Mouse (Mus musculus): ENCODE measurements around the gene Exoc6. TPM values are rescaled to one million over a fixed set of nuclear protein-coding genes. Genes with fewer than 3 reads are reported as not detected.

Gene Exoc6
- total and polyA plus RNA-seq, 3 experiments, result 30.2 to 41.2 TPM; not detected in 1

DNA sequence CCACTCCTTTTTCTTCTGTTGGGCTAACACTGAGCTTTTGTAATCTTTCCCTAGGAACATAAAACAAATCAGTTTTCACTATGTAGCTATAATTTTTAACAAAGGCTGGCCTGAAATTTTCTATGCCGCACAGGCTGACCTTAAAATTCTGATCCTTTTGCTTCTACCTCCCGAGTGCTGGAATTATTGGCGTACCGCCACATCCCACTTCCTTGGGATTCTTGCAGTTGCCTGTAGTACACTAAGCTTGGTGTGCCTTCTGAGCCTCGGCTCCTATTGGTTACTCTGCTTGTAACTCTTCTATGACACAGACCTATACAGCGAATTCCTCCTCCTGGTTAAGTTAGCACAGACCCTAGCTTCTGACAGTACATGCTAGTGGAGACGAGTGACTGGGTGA lies 44.2 kb upstream of the Exoc6 start:
- no peak overlapping the region for H3K9ac ChIP-seq (ENCODE audit: control insufficient read depth, low read depth, low read length, poor library complexity, severe bottlenecking)

DNA sequence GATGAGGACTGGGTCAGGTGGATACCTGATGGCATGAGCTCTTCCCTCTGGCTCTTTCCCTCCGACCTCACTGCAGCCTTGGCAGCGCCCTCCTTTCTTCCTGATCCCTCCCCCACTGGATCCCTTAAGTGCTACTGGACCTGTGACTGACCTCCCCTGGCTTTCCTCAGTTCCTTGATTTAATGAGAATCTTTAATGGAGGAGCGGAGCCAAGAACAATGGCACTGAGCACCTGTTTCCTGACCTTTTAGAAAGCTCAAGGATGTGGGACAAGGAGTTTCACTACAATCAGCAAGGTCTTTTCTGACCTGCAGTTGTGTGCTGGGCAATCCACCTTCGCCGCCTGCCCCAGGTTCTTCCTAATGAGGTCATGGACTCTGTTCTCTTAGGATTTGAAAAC lies 43.6 kb upstream of the Exoc6 start:
- H3K9ac ChIP-seq (ENCODE audit: control insufficient read depth, low read depth, low read length, poor library complexity, severe bottlenecking), result no peak overlapping the region
- no peak overlapping the region for H3K4me3 ChIP-seq (ENCODE audit: control insufficient read depth in 1 of 2, insufficient read depth in 1 of 2, low read depth in 2 of 2, low read length in 2 of 2)
- no peaks in the 10 kb centered on the region for H3K9me3 ChIP-seq (replicated peaks; ENCODE audit: insufficient read depth, low read length)
- H3K36me3 ChIP-seq (ENCODE audit: control insufficient read depth in 1 of 2, insufficient read depth in 2 of 2, low read length in 2 of 2), result peaks cover 0 to 2% of the 10 kb centered on the region in 2 experiments; a peak in 2 of 4 replicates
- H3K27ac ChIP-seq (ENCODE audit: control insufficient read depth, low read depth, low read length), result no peak overlapping the region
- no peak for DNase-seq (ENCODE audit: low read depth, low spot score)
- TF ChIP-seq CHD1 (IDR thresholded peaks at IDR 0.05; ENCODE audit: low read depth, low read length), result no peak
- no peak for TF ChIP-seq BHLHE40 (IDR thresholded peaks at IDR 0.05; ENCODE audit: borderline replicate concordance, low read depth, low read length)
- TF ChIP-seq MYC (IDR thresholded peaks at IDR 0.05; ENCODE audit: low read depth, low read length), result no peak
- no peaks in the 10 kb centered on the region for H3K79me2 ChIP-seq (ENCODE audit: control insufficient read depth, insufficient read depth, low read length, poor library complexity)
- peaks cover 0 to 2% of the 10 kb centered on the region in 2 experiments; a peak in 2 of 4 replicates for H3K27me3 ChIP-seq (ENCODE audit: control insufficient read depth in 1 of 2, insufficient read depth in 2 of 2, low read length in 2 of 2)
- H3K4me1 ChIP-seq (ENCODE audit: control insufficient read depth in 1 of 2, insufficient read depth in 2 of 2, low read length in 2 of 2), result peaks cover 0 to 6% of the 10 kb centered on the region in 2 experiments; a peak in 1 of 4 replicates

More for the DNA sequence above, 44.2 kb upstream of the Exoc6 start:
- TF ChIP-seq MYC (IDR thresholded peaks at IDR 0.05; ENCODE audit: low read depth, low read length) (no peak), NELFE (IDR thresholded peaks at IDR 0.05; ENCODE audit: low read depth, low read length) (no peak)
- Histone ChIP-seq H3K4me3 (ENCODE audit: control insufficient read depth in 1 of 2, insufficient read depth in 1 of 2, low read depth in 2 of 2, low read length in 2 of 2) (no peak overlapping the region), H3K9me3 (replicated peaks; ENCODE audit: insufficient read depth, low read length) (no peaks in the 10 kb centered on the region), H3K27me3 (ENCODE audit: control insufficient read depth in 1 of 2, insufficient read depth in 2 of 2, low read length in 2 of 2) (peaks cover 0 to 2% of the 10 kb centered on the region in 2 experiments; a peak in 2 of 4 replicates), H3K27ac (ENCODE audit: control insufficient read depth, low read depth, low read length) (no peak overlapping the region), H3K4me1 (ENCODE audit: control insufficient read depth in 1 of 2, insufficient read depth in 2 of 2, low read length in 2 of 2) (peaks cover 0 to 6% of the 10 kb centered on the region in 2 experiments; a peak in 1 of 4 replicates), H3K79me2 (ENCODE audit: control insufficient read depth, insufficient read depth, low read length, poor library complexity) (no peaks in the 10 kb centered on the region), H3K36me3 (ENCODE audit: control insufficient read depth in 1 of 2, insufficient read depth in 2 of 2, low read length in 2 of 2) (peaks cover 0 to 2% of the 10 kb centered on the region in 2 experiments; a peak in 2 of 4 replicates)
- DNase-seq (ENCODE audit: low read depth, low spot score), result no peak

- H3K4me3 ChIP-seq (ENCODE audit: control insufficient read depth in 1 of 2, insufficient read depth in 1 of 2, low read depth in 2 of 2, low read length in 2 of 2), result no peak overlapping the region; a peak in 1 of 4 replicates
- H3K9me3 ChIP-seq (replicated peaks; ENCODE audit: insufficient read depth, low read length), result no peaks in the 10 kb centered on the region
- peak; percentile 94 for DNase-seq (ENCODE audit: low read depth, low spot score)
- peaks cover 2 to 5% of the 10 kb centered on the region in 2 experiments; a peak in 3 of 4 replicates for H3K4me1 ChIP-seq (ENCODE audit: control insufficient read depth in 1 of 2, insufficient read depth in 2 of 2, low read length in 2 of 2)
- H3K27ac ChIP-seq (ENCODE audit: control insufficient read depth, low read depth, low read length), result no peak overlapping the region
- no peak overlapping the region for H3K9ac ChIP-seq (ENCODE audit: control insufficient read depth, low read depth, low read length, poor library complexity, severe bottlenecking)
- peaks cover 0 to 2% of the 10 kb centered on the region in 2 experiments; a peak in 2 of 4 replicates for H3K27me3 ChIP-seq (ENCODE audit: control insufficient read depth in 1 of 2, insufficient read depth in 2 of 2, low read length in 2 of 2)
- peak; percentile 66; the same call in 1 of the 2 replicates for TF ChIP-seq ELF1 (IDR thresholded peaks at IDR 0.05; ENCODE audit: low read depth, low read length)
- TF ChIP-seq ETS1 (IDR thresholded peaks at IDR 0.05; ENCODE audit: low read depth, low read length), result no peak
- TF ChIP-seq RCOR1 (IDR thresholded peaks at IDR 0.05; ENCODE audit: low read depth, low read length), result 0 out of 2 replicates have a peak, but pooled peaks have one; percentile 22
- peak; percentile 78 for TF ChIP-seq RAD21 (IDR thresholded peaks at IDR 0.05; ENCODE audit: low read depth, low read length)
- TF ChIP-seq MAX (IDR thresholded peaks at IDR 0.05; ENCODE audit: low read length), result no peak
- TF ChIP-seq UBTF (IDR thresholded peaks at IDR 0.05; ENCODE audit: borderline replicate concordance, insufficient read depth, low read depth, low read length), result no peak
- no peak for TF ChIP-seq NRF1 (IDR thresholded peaks at IDR 0.05; ENCODE audit: insufficient read depth, low read depth, low read length, poor library complexity, severe bottlenecking)
- peak; percentile 66 for TF ChIP-seq ZC3H11A (IDR thresholded peaks at IDR 0.05; ENCODE audit: low read depth, low read length)
- no peak for TF ChIP-seq TBP (IDR thresholded peaks at IDR 0.05; ENCODE audit: low read depth, low read length)
- TF ChIP-seq ZKSCAN1 (IDR thresholded peaks at IDR 0.05; ENCODE audit: low read depth, low read length), result no peak
- TF ChIP-seq HCFC1 (IDR thresholded peaks at IDR 0.05; ENCODE audit: low read depth, low read length), result 0 out of 2 replicates have a peak, but pooled peaks have one; percentile 32
- peak; percentile 74 for TF ChIP-seq SMC3 (IDR thresholded peaks at IDR 0.05; ENCODE audit: low read depth, low read length)
- no peak for TF ChIP-seq POLR2AphosphoS5 (IDR thresholded peaks at IDR 0.05; ENCODE audit: borderline replicate concordance, low read depth, low read length)
- peak; percentile 39; the same call in 1 of the 2 replicates for TF ChIP-seq BHLHE40 (IDR thresholded peaks at IDR 0.05; ENCODE audit: borderline replicate concordance, low read depth, low read length)
- no peak for TF ChIP-seq TAL1 (IDR thresholded peaks at IDR 0.05; ENCODE audit: low read length)
- TF ChIP-seq CHD2 (IDR thresholded peaks at IDR 0.05; ENCODE audit: low read length), result no peak
- TF ChIP-seq TCF12 (IDR thresholded peaks at IDR 0.05; ENCODE audit: low read depth, low read length), result no peak; the same call in 1 of the 2 replicates
- peak; percentile 89 to 97 (median 95) for TF ChIP-seq CTCF (IDR thresholded peaks at IDR 0.05 in 2 of 3, conservative IDR thresholded peaks at IDR 0.05 in 1 of 3; ENCODE audit: control insufficient read depth in 1 of 3, insufficient read depth in 1 of 3, low read depth in 2 of 3, low read length in 3 of 3, poor library complexity in 1 of 3, severe bottlenecking in 1 of 3)
- no peak for TF ChIP-seq ZMIZ1 (IDR thresholded peaks at IDR 0.05; ENCODE audit: low read depth, low read length)
- 0 out of 2 replicates have a peak, but pooled peaks have one; percentile 15 for TF ChIP-seq ZNF384 (IDR thresholded peaks at IDR 0.05; ENCODE audit: low read depth, low read length)
- TF ChIP-seq JUND (IDR thresholded peaks at IDR 0.05; ENCODE audit: low read depth, low read length), result no peak
- H3K36me3 ChIP-seq (ENCODE audit: control insufficient read depth in 1 of 2, insufficient read depth in 2 of 2, low read length in 2 of 2), result peaks cover 0 to 7% of the 10 kb centered on the region in 2 experiments; a peak in 2 of 4 replicates
- H3K79me2 ChIP-seq (ENCODE audit: control insufficient read depth, insufficient read depth, low read length, poor library complexity), result no peaks in the 10 kb centered on the region
Observed at GRCm38 (mm10) chr19:37509725-37510124, 40.5 kb upstream of the Exoc6 start.
